Mouse (Mus musculus): ENCODE results near the gene Gm1553.

DNA sequence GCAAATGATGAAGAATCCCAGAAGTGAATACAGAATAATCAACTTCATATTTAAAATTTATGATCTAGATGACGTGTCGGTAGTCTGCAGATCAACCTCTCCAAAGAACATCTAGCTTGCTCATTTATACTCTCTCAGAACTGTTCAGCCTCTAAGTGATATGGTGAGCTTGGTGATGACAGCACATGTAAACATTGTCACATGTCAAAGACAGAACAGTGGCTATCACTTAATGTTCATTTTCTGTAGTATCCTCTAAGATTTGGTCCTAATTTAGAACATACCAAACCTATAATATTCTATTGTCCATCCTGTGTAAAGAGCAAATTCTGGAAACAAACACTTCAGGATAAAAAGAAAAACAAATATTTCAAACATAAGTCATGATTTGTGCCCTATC, at the start of gene Gm1553:
- TF ChIP-seq GATA1 (IDR thresholded peaks at IDR 0.05; ENCODE audit: borderline replicate concordance, low read length) (no peak), FLI1 (IDR thresholded peaks at IDR 0.05; ENCODE audit: low read length) (no peak)

All from megakaryocyte, embryonic 14.5 days (primary cell).